Mouse (Mus musculus): ENCODE results near the gene Camk2d.

Gene Camk2d

DNA sequence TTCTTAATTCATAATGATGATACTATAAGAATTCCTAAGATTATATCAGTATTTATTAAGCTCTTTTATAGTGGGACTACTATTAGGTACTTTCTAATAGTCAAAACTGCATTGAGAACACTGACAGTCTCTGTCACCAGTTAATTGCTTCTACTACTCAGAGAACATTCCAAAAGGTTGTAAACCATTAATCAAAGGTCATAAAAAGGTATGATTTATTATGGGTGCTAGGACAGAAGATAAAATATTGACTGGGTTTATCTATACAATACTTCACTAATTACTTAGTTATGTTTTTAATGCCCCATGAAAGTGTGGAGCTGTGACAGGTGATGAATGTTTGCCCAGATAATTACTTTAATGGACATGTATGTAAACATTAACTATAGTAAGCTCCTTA, 264.3 kb downstream of the Camk2d start:
- in situ Hi-C loops (cut with MboI; ENCODE audit: unreplicated experiment in 2 of 2), result no loop called here

- in situ Hi-C loops (cut with MboI; ENCODE audit: unreplicated experiment in 2 of 2), result no loop called here
Measured at GRCm38 (mm10) chr3:126869561-126869960, 273.5 kb downstream of the Camk2d start.

- in situ Hi-C loops (cut with MboI; ENCODE audit: unreplicated experiment in 2 of 2), result no loop called here
Measured at GRCm38 (mm10) chr3:126870688-126871087, 274.6 kb downstream of the Camk2d start.

- in situ Hi-C loops (cut with MboI; ENCODE audit: unreplicated experiment in 2 of 2), result no loop called here
Measured at GRCm38 (mm10) chr3:126878233-126878632, 282.1 kb downstream of the Camk2d start.

DNA sequence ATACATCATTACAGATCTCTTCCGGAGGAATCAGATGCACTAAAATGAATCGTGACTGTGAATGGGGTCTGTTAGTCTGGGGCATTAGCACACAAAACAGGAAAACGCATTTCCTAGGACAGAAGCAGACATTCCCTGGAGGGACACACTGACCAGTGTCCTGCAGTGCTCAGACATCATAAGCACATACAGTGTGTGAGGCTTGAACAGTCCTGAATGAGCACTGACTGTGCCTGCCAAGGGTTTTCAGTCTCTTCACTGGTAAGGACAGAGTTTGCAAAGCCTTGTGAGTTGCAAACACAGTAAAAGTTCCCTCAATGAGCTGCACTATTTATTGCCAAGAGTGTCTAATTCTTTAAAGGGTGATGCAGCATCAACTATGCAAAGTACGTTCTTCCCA, 290.0 kb downstream of the Camk2d start:
- in situ Hi-C loops (cut with MboI; ENCODE audit: unreplicated experiment in 2 of 2), result no loop called here

- in situ Hi-C loops (cut with MboI; ENCODE audit: unreplicated experiment in 2 of 2), result no loop called here
Measured at GRCm38 (mm10) chr3:126886644-126887043, 290.5 kb downstream of the Camk2d start.

Data from v-Abl transformed pro-B cells (cell line).